Mouse (Mus musculus): ENCODE measurements around the gene Gcsam.

Gcsam gene

GRCm38 (mm10) chr16:45651497-45651896, 41.3 kb downstream of the Gcsam start:
- DNase-seq (ENCODE audit: low spot score in 2 of 2): no peak

DNA sequence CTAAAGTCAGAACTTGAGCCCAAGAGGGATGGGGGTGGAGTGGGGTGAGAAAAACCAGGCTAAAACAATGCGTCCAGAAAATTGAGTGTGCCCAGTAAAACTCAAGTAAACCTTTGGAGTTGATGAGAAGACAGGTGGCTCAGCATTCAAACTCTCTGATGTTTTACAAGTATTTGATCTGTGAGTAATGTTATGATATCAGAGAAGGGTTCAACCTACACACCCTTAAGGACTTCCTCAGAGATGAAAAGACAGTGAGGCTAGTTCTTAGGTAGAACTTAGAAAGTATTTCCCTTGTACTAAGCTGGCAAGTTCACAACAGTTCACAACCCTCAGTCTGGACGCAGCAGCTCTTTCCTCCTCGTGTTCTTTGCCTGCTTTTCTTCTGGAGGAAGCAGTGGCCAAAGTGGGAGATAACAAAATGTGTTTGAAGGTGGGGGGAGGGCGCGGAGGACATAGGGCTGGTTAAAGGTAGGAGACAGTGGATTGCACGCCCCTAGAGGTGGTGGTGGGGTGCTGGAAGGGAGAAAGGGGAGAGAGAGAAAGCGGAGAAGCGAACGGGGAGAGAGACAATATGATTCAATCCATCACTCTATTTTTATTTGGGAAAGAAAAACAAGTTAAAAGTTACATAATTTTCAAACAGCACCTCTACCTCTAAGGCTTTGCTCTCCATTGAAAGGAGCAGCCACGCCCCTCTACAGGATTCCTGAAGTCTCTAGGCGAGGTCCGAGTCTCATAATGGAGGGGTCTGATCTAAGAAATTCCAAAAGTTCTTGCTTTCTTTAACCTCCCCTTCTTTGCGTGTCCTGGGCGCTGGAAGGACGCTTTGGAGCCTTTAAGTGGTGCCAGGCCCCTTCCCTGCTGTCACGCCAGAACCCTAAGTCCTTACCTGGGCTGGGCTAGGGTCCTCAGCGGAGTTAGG, 43.1 kb downstream of the Gcsam start:
- no peak for DNase-seq (ENCODE audit: low spot score in 2 of 2)

GRCm38 (mm10) chr16:45653934-45654332, 43.8 kb downstream of the Gcsam start, which contains the start of gene BC016579:
TSS of gene BC016579 (minus strand) at chr16:45654068.
- no peak for DNase-seq (ENCODE audit: low spot score in 2 of 2)

DNA sequence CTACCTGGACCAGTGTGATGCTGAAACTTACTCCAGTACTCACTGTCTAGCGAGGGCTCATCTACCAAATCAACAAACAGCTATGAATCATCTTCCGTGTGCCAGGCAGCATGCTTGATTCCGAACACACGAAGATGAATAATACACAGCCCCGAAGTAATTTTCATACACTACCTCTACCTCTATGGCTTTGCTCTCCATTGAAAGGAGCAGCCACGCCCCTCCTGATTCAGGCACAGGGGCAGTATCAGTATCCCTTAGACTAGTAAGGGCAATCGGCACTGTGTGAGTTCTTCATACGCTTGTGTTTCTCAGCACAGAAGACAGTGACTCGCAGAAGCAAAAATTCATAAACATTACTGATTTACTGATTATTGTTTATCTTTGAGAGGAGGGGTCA, 44.3 kb downstream of the Gcsam start:
- DNase-seq (ENCODE audit: low spot score in 2 of 2): no peak

DNA sequence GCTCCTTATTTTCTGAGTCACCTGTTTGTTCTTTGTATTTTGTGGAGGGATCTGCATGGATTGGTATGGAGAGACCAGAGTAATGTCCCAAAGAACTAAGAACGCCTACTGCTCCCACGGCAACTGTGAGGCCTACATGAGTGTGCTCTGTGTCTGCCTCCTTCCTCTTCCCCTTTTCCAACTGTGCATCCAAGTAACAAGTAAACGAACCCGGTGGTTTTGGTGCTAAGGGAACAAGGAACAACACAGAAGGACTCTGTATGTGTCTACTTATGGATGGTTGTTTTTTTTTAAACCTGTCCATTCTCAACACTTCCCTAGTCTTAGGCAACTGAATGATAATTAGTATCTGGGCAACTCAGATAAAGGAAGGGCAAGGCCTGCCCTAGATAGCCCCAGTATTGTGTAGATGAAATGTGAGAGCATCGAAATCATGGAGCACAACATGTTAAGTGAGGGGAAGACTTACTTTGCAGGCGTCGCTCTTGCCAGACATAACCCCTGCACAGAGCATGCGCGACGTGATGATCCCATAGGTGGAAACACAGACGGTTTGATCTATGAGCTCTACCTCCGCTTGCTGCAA, 47.5 kb downstream of the Gcsam start:
- DNase-seq (ENCODE audit: low spot score in 2 of 2): no peak

- DNase-seq (ENCODE audit: low spot score in 2 of 2): no peak
Measured at GRCm38 (mm10) chr16:45658248-45658647, 48.1 kb downstream of the Gcsam start.

DNA sequence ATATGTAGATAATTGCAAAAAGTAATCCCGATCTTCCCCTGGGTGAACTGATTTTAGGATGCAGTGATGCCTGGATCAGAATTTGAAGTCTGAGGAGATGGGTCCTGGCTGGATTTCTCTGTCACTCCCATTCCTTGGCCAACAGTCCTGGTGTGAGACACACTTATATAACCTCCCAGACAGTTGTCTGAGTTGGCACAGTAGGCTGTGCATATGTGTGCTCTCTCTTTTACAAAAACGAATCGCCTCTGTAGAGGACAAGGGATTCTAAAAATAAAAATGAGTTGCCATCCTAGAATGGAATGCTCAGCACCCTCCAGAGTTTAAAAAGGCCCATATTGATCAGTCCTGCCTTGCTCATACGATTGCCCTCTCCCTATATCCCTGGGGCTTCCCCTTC, 49.4 kb downstream of the Gcsam start:
- peak; percentile 26 to 62 for DNase-seq (ENCODE audit: low spot score in 2 of 2)

DNA sequence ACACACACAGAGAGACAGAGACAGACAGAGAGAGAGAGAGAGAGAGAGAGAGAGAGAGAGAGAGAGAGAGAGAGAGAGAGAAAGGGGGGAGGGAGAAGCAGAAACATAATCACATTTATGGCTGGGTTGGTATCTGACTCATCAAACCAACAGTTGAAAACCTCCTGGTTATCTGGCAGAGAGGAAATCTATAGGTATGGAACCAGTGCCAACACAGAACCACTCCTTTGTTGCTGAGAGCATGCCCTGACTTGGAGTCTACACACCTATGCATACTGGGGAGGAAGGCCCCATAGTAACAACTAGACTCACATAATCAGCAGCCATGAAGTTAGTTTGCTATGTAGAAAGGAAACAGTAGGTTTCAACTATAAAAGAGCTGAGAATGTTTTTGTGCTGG, 52.2 kb downstream of the Gcsam start:
- DNase-seq (ENCODE audit: low spot score in 2 of 2): no peak

DNA sequence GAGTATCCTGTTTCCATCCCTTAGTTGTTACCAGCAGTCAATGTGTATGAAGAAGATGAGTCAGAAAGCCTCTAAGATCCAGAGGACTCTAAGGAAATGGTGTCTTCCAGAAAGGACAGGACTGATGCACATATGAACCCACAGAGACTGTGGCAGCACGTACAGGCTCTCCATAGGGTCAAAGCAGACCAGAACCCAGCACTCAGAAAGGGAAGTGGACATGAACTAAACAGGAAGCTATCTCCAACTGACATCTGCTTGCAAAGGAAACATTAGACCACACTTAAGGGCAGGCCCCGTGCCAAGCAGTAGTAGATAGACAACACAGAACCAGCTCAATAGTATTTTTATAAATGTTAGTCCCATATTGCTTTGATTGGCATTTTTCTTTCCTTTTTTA, 56.0 kb downstream of the Gcsam start:
- no peak for DNase-seq (ENCODE audit: low spot score in 2 of 2)

DNA sequence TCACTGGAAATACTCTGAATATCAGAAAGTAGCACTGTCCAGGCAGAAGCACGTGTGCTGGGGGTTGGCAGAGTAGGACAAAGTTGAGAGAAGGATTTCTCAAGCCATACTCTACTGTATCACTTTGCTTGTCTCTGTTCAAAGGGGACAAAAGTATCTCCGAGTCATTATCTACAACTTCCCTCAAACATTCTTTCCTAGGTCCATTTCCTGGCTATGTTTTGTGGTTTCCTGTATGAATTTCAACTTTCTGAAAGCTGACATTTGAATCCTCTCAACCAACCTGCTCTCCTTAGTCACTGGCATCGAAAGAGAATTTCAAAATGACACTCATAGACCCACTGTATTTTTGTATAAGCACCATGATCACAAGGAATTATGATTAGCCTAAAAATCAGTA, 58.0 kb downstream of the Gcsam start:
- no peak for DNase-seq (ENCODE audit: low spot score in 2 of 2)

GRCm38 (mm10) chr16:45670005-45670404, 59.8 kb downstream of the Gcsam start:
- no peak for DNase-seq (ENCODE audit: low spot score in 2 of 2)
